Mouse (Mus musculus) liver, postnatal 0 days (tissue): ENCODE measurements around the gene Rimbp3.

ENCODE experiments used
- CTCF ChIP-seq: sonication (generic); IDR thresholded peaks from 2 replicates; pipeline ENCODE4 v1.5.1; 2016; ENCODE audit warnings: antibody characterized with exemption, low read depth
- EP300 ChIP-seq: IDR thresholded peaks from 2 replicates; pipeline ENCODE4 v1.6.1; 2016; ENCODE audit warnings: antibody characterized with exemption, low read depth, mild to moderate bottlenecking

GRCm38 (mm10) chr16:17243731-17244130 is 35.3 kb downstream of the Rimbp3 start:
- TF ChIP-seq CTCF (no peak), EP300 (no peak)
